Mouse (Mus musculus) heart, embryonic 16.5 days (tissue): Measurements from ENCODE around the gene Ccdc14. TPM values are rescaled to one million over a fixed set of nuclear protein-coding genes. Genes with fewer than 3 reads are reported as not detected.
A peak's percentile ranks its signal among the peaks of the same experiment; 100 is the strongest.
"Not testable (repeated sequence)": the region's sequence is repeated elsewhere in the genome, so short reads cannot be mapped to it uniquely, and the experiment has no call there.

Experiments used
- ATAC-seq: fragments of 200-750 bp; cut with Nextera tagmentation; replicated peaks from 2 replicates; pipeline ENCODE4 v1.8.0; 2017; ENCODE audit warnings: moderate number of reproducible peaks; ENCODE audit not compliant: insufficient read depth, low FRiP score; ENCODE audit errors: extremely low read depth
- H3K27ac ChIP-seq: fragments of 300-500 bp; sonication (generic); 2 replicates; pipeline ENCODE4 v1.5.1; 2014; ENCODE audit warnings: mild to moderate bottlenecking, low read length, control low read depth, moderate library complexity
- H3K27me3 ChIP-seq: fragments of 300-500 bp; sonication (generic); 2 replicates; pipeline ENCODE4 v1.6.1; 2014; ENCODE audit warnings: low read length, mixed read lengths; ENCODE audit not compliant: control insufficient read depth, insufficient read depth
- H3K36me3 ChIP-seq: fragments of 300-500 bp; sonication (generic); 2 replicates; pipeline ENCODE4 v1.6.1; 2014; ENCODE audit not compliant: control insufficient read depth, insufficient read depth
- H3K4me1 ChIP-seq: fragments of 300-500 bp; sonication (generic); 2 replicates; pipeline ENCODE4 v1.6.1; 2014; ENCODE audit warnings: low read length, mixed read lengths; ENCODE audit not compliant: control insufficient read depth, insufficient read depth
- H3K4me2 ChIP-seq: fragments of 300-500 bp; sonication (generic); 2 replicates; pipeline ENCODE4 v1.6.1; 2014; ENCODE audit warnings: low read depth, mild to moderate bottlenecking, control low read depth, low read length
- H3K4me3 ChIP-seq: fragments of 300-500 bp; sonication (generic); 2 replicates; pipeline ENCODE4 v1.5.1; 2014; ENCODE audit warnings: mild to moderate bottlenecking, control low read depth, low read length
- H3K9ac ChIP-seq: fragments of 300-500 bp; sonication (generic); 2 replicates; pipeline ENCODE4 v1.6.1; 2014; ENCODE audit warnings: low read length, control low read depth
- H3K9me3 ChIP-seq: fragments of 300-500 bp; sonication (generic); replicated peaks from 2 replicates; pipeline ENCODE4 v1.6.1; 2016; ENCODE audit warnings: low read length; ENCODE audit not compliant: control insufficient read depth
- WGBS: fragments of 180-500 bp; shearing (Covaris S2); extraction: QIAGEN DNeasy Blood & Tissue Kit; methylation state at CpG from one replicate; pipeline ENCODE4 v1.1.7; 2014; 5-methylcytosine and 5-hydroxymethylcytosine counted together
- polyA plus RNA-seq: library from polyadenylated mRNA; unstranded; fragments of >200 nt; fragmentation: Nextera tagmentation; extraction: Ambion mirVana; gene quantifications from 2 replicates; pipeline ENCODE4 v1.2.1, GENCODE M21; 2015

Gene Ccdc14
- polyA plus RNA-seq, 1 experiment from 2014 or later = 4.1 TPM

DNA sequence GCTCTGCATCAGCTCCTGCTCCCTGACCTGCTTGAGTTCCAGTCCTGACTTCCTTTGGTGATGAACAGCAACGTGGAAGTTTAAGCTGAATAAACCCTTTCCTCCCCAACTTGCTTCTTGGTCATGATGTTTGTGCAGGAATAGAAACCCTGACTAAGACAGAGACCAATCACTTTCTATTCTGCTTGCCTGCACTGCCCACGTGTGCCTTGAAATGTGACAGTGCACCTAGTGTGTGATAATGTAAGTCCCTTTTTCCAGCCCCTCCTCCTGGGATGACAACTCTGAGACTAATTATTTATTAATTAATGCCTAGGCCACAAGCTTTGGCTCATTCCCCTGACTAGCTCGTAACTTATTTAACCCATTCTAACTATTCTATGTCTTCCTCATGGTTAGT lies 8.3 kb downstream of the Ccdc14 start:
- H3K27me3 ChIP-seq, H3K4me1 ChIP-seq, H3K27ac ChIP-seq, H3K4me3 ChIP-seq, H3K9me3 ChIP-seq, ATAC-seq, H3K4me2 ChIP-seq, H3K36me3 ChIP-seq, H3K9ac ChIP-seq: not testable (repeated sequence)
- 66% methylated on average over 3 of the region's 3 CpGs for WGBS

GRCm38 (mm10) chr16:34700165-34700827 lies 9.9 kb downstream of the Ccdc14 start:
- Histone ChIP-seq H3K9me3 (no peaks in the 10 kb centered on the region), H3K27me3 (no peaks in the 10 kb centered on the region), H3K36me3 (peaks cover 6% of the 10 kb centered on the region), H3K27ac (no peak overlapping the region), H3K4me1 (no peaks in the 10 kb centered on the region; the same call in 1 of the 2 replicates), H3K4me2 (no peak overlapping the region), H3K9ac (no peak overlapping the region), H3K4me3 (no peak overlapping the region)
- 16% methylated on average over 7 of the region's 7 CpGs for WGBS
- peak; percentile 69 for ATAC-seq

DNA sequence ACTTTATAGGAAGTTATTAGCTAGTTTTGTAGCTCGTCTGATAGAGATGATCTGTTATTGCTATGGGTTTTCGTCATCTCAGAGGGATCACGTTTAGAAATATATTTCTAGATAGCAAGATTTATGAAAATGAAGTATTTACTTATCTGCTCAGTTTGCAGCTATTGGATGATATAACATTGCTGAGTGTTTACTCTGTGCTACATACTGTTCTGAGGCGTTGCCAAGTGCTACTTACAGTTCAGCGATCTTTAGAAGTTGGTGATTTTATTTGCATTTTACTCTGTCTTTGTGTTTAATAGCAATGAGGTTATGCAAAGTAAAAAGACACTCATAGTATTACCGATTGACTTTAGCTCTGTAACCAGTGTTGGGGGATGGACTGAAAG lies 10.4 kb downstream of the Ccdc14 start:
- H3K9ac ChIP-seq = no peak overlapping the region
- H3K27me3 ChIP-seq = no peaks in the 10 kb centered on the region
- no peak for ATAC-seq
- H3K36me3 ChIP-seq = peaks cover 10% of the 10 kb centered on the region
- no peak overlapping the region for H3K27ac ChIP-seq
- 76% methylated on average over 6 of the region's 6 CpGs for WGBS
- no peaks in the 10 kb centered on the region; the same call in 1 of the 2 replicates for H3K4me1 ChIP-seq
- no peak overlapping the region for H3K4me2 ChIP-seq
- H3K4me3 ChIP-seq = no peak overlapping the region
- H3K9me3 ChIP-seq = no peaks in the 10 kb centered on the region

GRCm38 (mm10) chr16:34706019-34706418 lies 15.6 kb downstream of the Ccdc14 start:
- Histone ChIP-seq H3K9ac (no peak overlapping the region), H3K4me3 (no peak overlapping the region), H3K27ac (peak overlapping the region; percentile 59), H3K27me3 (no peaks in the 10 kb centered on the region), H3K4me2 (no peak overlapping the region), H3K36me3 (peaks cover 21% of the 10 kb centered on the region), H3K9me3 (no peaks in the 10 kb centered on the region), H3K4me1 (no peaks in the 10 kb centered on the region)
- no peak for ATAC-seq
- WGBS = 72% methylated on average over 2 of the region's 2 CpGs

- ATAC-seq = no peak
- no peaks in the 10 kb centered on the region for H3K27me3 ChIP-seq
- no peak overlapping the region for H3K4me3 ChIP-seq
- H3K4me2 ChIP-seq = no peak overlapping the region
- 68% methylated on average over 7 of the region's 7 CpGs for WGBS
- no peaks in the 10 kb centered on the region for H3K4me1 ChIP-seq
- H3K27ac ChIP-seq = peak overlapping the region; percentile 59
- H3K9ac ChIP-seq = no peak overlapping the region
- H3K36me3 ChIP-seq = peaks cover 21% of the 10 kb centered on the region
- no peaks in the 10 kb centered on the region for H3K9me3 ChIP-seq
Observed at GRCm38 (mm10) chr16:34706487-34706946, 16.1 kb downstream of the Ccdc14 start.

GRCm38 (mm10) chr16:34711481-34711880 lies 21.1 kb downstream of the Ccdc14 start:
- Histone ChIP-seq H3K4me1 (no peaks in the 10 kb centered on the region), H3K4me3 (no peak overlapping the region), H3K27ac (no peak overlapping the region), H3K4me2 (no peak overlapping the region), H3K9ac (no peak overlapping the region), H3K36me3 (peaks cover 17% of the 10 kb centered on the region), H3K27me3 (no peaks in the 10 kb centered on the region), H3K9me3 (no peaks in the 10 kb centered on the region)
- ATAC-seq = no peak
- WGBS = 76% methylated on average over 3 of the region's 3 CpGs

DNA sequence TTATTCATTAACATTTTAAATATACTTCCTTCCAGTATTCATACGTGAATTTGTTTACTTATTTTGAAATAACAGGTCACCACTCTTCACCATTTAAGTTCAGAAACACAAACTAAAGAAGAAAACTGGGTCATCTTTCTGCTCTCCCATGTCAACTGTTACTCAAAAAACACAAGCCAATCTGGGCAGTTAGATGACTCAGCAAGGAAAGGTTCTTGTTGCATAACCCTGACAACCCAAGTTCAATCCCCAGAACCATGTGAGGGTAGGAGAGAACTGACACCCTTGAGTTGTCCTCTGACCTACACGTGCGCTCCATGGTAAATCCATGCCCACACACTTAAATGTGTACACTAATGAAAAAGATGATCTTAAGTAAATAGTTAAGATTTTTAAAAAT lies 34.7 kb downstream of the Ccdc14 start:
- WGBS = 95% methylated on average over 3 of the region's 3 CpGs
- Histone ChIP-seq H3K4me3 (no peak overlapping the region), H3K4me2 (no peak overlapping the region), H3K36me3 (peaks cover 17% of the 10 kb centered on the region), H3K27ac (no peak overlapping the region), H3K4me1 (no peaks in the 10 kb centered on the region), H3K9ac (no peak overlapping the region), H3K9me3 (0 out of 2 replicates have a peak, but pooled peaks cover 3% of the 10 kb centered on the region), H3K27me3 (no peaks in the 10 kb centered on the region)
- no peak for ATAC-seq

DNA sequence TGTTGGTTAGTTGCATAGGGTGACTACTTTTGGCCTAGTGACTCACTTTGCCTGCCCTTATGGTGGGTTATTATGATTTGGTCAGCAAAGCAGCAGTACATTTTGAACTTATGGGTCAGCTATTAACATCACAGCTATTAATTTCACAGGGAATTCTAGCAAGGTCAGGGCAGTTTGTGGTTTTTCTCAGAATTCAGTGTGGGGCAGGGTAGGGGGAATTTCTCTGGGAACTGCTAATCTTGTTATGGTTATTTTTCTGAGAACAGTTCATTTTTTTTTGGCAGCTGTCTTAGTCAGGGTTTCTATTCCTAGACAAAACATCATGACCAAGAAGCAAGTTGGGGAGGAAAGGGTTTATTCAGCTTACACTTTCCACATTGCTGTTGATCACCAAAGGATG lies 38.2 kb downstream of the Ccdc14 start:
- not testable (repeated sequence) for H3K9ac ChIP-seq, H3K36me3 ChIP-seq, H3K4me3 ChIP-seq, ATAC-seq, H3K27ac ChIP-seq, H3K27me3 ChIP-seq, H3K9me3 ChIP-seq, H3K4me1 ChIP-seq, H3K4me2 ChIP-seq

- H3K27me3 ChIP-seq = no peaks in the 10 kb centered on the region
- H3K4me1 ChIP-seq = no peaks in the 10 kb centered on the region
- H3K4me3 ChIP-seq = no peak overlapping the region
- H3K4me2 ChIP-seq = no peak overlapping the region
- no peak overlapping the region for H3K9ac ChIP-seq
- H3K27ac ChIP-seq = no peak overlapping the region
- H3K36me3 ChIP-seq = no peaks in the 10 kb centered on the region
- WGBS = 90% methylated on average over 1 of the region's 1 CpGs
- ATAC-seq = no peak
- 0 out of 2 replicates have a peak, but pooled peaks cover 3% of the 10 kb centered on the region for H3K9me3 ChIP-seq
Observed at GRCm38 (mm10) chr16:34729371-34729770, 39.0 kb downstream of the Ccdc14 start.
